Mouse (Mus musculus) MEL (cell line): ENCODE measurements at regions not wholly inside any gene's neighbourhood (a gene's known extent, or its start where the extent isn't known, plus 50 kb on each side); places are given as distances from the start of the nearest gene placed in this dataset.

Experiments used
- DNase-seq: peaks from one replicate; pipeline ENCODE4 v3.0.0; 2011; ENCODE audit warnings: low read depth, low spot score
- H3K27ac ChIP-seq: 2 replicates; pipeline ENCODE4 v1.5.1; 2012; ENCODE audit warnings: low read depth, mild to moderate bottlenecking, control low read depth, low read length, moderate library complexity; ENCODE audit not compliant: control insufficient read depth
- H3K27me3 ChIP-seq, 2 experiments: fragments of 150-350 bp in 1 of 2; sonication (generic) in 1 of 2; 2 replicates each; pipeline ENCODE4 v1.6.1; 2012; ENCODE audit warnings: low read length in 2 of 2, mild to moderate bottlenecking in 2 of 2, improper control_type of control experiment in 1 of 2, moderate library complexity in 1 of 2; ENCODE audit not compliant: insufficient read depth in 2 of 2, control insufficient read depth in 1 of 2
- H3K36me3 ChIP-seq, 2 experiments: 2 replicates each; pipeline ENCODE4 v1.6.1; 2012 to 2014; ENCODE audit warnings: low read length in 2 of 2, improper control_type of control experiment in 1 of 2, inconsistent platforms in 1 of 2, mild to moderate bottlenecking in 1 of 2; ENCODE audit not compliant: insufficient read depth in 2 of 2, control insufficient read depth in 1 of 2
- H3K4me1 ChIP-seq, 2 experiments: fragments of 150-350 bp in 1 of 2; sonication (generic) in 1 of 2; 2 replicates each; pipeline ENCODE4 v1.6.1; 2012; ENCODE audit warnings: low read length in 2 of 2, improper control_type of control experiment in 1 of 2, mild to moderate bottlenecking in 1 of 2; ENCODE audit not compliant: insufficient read depth in 2 of 2, control insufficient read depth in 1 of 2
- H3K4me3 ChIP-seq, 2 experiments: fragments of 150-350 bp in 1 of 2; sonication (generic) in 1 of 2; 2 replicates each; pipeline ENCODE4 v1.5.1; 2012; ENCODE audit warnings: low read depth in 2 of 2, low read length in 2 of 2, mild to moderate bottlenecking in 2 of 2, moderate library complexity in 2 of 2, control low read depth in 1 of 2, improper control_type of control experiment in 1 of 2; ENCODE audit not compliant: control insufficient read depth in 1 of 2, insufficient read depth in 1 of 2
- H3K79me2 ChIP-seq: 2 replicates; pipeline ENCODE4 v1.6.1; 2012; ENCODE audit warnings: mild to moderate bottlenecking, low read length, moderate library complexity; ENCODE audit not compliant: control insufficient read depth, poor library complexity, insufficient read depth
- H3K9ac ChIP-seq: 2 replicates; pipeline ENCODE4 v1.6.1; 2012; ENCODE audit warnings: low read depth, mild to moderate bottlenecking, control low read depth, low read length, moderate library complexity; ENCODE audit not compliant: control insufficient read depth, poor library complexity, severe bottlenecking
- H3K9me3 ChIP-seq: fragments of 150-350 bp; sonication (generic); replicated peaks from 2 replicates; pipeline ENCODE4 v1.6.1; 2012; ENCODE audit warnings: mild to moderate bottlenecking, low read length, improper control_type of control experiment, moderate library complexity; ENCODE audit not compliant: insufficient read depth
- BHLHE40 ChIP-seq: IDR thresholded peaks from 2 replicates; pipeline ENCODE4 v1.6.1; 2012; ENCODE audit warnings: low read depth, mild to moderate bottlenecking, inconsistent platforms, low read length, improper control_type of control experiment, borderline replicate concordance
- CHD2 ChIP-seq: IDR thresholded peaks from 2 replicates; pipeline ENCODE4 v1.6.1; 2011; ENCODE audit warnings: low read length, improper control_type of control experiment
- CTCF ChIP-seq, 3 experiments: IDR thresholded peaks in 2 of 3; conservative IDR thresholded peaks in 1 of 3; 2 replicates each; pipeline ENCODE4 v1.5.1; 2011 to 2012; ENCODE audit warnings: low read length in 3 of 3, low read depth in 2 of 3, mild to moderate bottlenecking in 2 of 3, improper control_type of control experiment in 1 of 3, inconsistent platforms in 1 of 3, mixed read lengths in 1 of 3, moderate library complexity in 1 of 3; ENCODE audit not compliant: control insufficient read depth in 1 of 3, insufficient read depth in 1 of 3, poor library complexity in 1 of 3, severe bottlenecking in 1 of 3
- EP300 ChIP-seq, 2 experiments: IDR thresholded peaks; 2 replicates each; pipeline ENCODE4 v1.6.1; 2011; ENCODE audit warnings: improper control_type of control experiment in 2 of 2, low read length in 2 of 2, low read depth in 1 of 2, mild to moderate bottlenecking in 1 of 2
- HCFC1 ChIP-seq: IDR thresholded peaks from 2 replicates; pipeline ENCODE4 v1.6.1; 2012; ENCODE audit warnings: low read depth, mild to moderate bottlenecking, inconsistent platforms, low read length, improper control_type of control experiment, moderate library complexity
- MAX ChIP-seq: IDR thresholded peaks from 2 replicates; pipeline ENCODE4 v1.6.1; 2011; ENCODE audit warnings: low read length, improper control_type of control experiment
- MAZ ChIP-seq: IDR thresholded peaks from 2 replicates; pipeline ENCODE4 v1.6.1; 2012; ENCODE audit warnings: low read depth, mild to moderate bottlenecking, inconsistent platforms, low read length, improper control_type of control experiment
- MYB ChIP-seq: IDR thresholded peaks from 2 replicates; pipeline ENCODE4 v1.6.1; 2011; ENCODE audit warnings: mild to moderate bottlenecking, low read depth, low read length, improper control_type of control experiment
- NELFE ChIP-seq: IDR thresholded peaks from 2 replicates; pipeline ENCODE4 v1.6.1; 2011; ENCODE audit warnings: low read depth, low read length, improper control_type of control experiment
- POLR2AphosphoS5 ChIP-seq: IDR thresholded peaks from 2 replicates; pipeline ENCODE4 v1.6.1; 2012; ENCODE audit warnings: low read depth, borderline replicate concordance, mild to moderate bottlenecking, inconsistent platforms, low read length, moderate library complexity, mixed read lengths
- SMC3 ChIP-seq: IDR thresholded peaks from 2 replicates; pipeline ENCODE4 v1.6.1; 2011; ENCODE audit warnings: low read depth, low read length, improper control_type of control experiment
- TBP ChIP-seq: IDR thresholded peaks from 2 replicates; pipeline ENCODE4 v1.8.0; 2011; ENCODE audit warnings: low read depth, low read length, improper control_type of control experiment
- TCF12 ChIP-seq: IDR thresholded peaks from 2 replicates; pipeline ENCODE4 v1.6.1; 2014; ENCODE audit warnings: low read depth, mild to moderate bottlenecking, inconsistent platforms, low read length, improper control_type of control experiment, moderate library complexity
- ZC3H11A ChIP-seq: IDR thresholded peaks from 2 replicates; pipeline ENCODE4 v1.6.1; 2012; ENCODE audit warnings: low read depth, mild to moderate bottlenecking, inconsistent platforms, low read length, improper control_type of control experiment
- ZMIZ1 ChIP-seq: IDR thresholded peaks from 2 replicates; pipeline ENCODE4 v1.6.1; 2012; ENCODE audit warnings: low read depth, mild to moderate bottlenecking, inconsistent platforms, low read length, improper control_type of control experiment, moderate library complexity

DNA sequence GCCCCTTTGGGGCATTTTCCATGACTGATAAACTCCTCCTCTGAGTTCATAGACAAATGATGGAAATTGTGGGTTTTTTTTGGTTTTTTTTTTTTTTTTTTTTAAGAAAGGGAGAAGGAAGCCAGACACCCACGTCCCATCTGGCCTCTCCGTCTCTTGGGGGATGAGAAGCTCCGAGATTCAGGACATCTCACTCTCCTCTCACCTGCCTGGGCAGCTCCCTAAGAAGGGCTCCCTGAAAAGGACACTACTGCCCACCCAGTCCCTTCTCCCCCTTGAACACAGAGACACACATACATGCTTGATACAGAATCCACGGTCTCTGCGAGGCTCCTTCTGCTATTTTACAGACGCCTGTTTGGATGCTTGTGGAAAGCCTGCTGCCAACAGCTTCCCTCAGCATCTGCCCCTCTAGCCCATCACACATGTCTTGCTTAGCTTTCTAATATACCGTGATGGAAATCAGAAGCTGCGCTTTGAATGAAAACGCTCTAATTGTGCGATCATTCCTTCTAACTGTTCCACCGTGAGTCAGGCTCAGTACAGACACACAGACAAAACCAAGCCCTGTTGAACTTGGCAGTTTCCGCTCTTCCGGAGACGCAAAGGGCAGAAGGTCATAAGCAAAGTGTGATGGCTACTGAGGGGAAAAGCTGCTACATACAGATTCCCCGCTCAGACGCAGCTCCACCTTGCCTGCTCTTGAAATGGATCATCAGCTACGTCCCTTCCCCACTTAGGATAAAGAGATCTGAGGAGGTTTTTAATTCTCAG lies 77.3 kb upstream of the Pmfbp1 start:
- H3K4me3 ChIP-seq = no peak overlapping the region
- no peak for DNase-seq
- no peak overlapping the region for H3K27ac ChIP-seq
- H3K27me3 ChIP-seq = no peaks in the 10 kb centered on the region
- no peak overlapping the region for H3K9ac ChIP-seq
- H3K79me2 ChIP-seq = no peaks in the 10 kb centered on the region
- no peaks in the 10 kb centered on the region for H3K9me3 ChIP-seq
- no peaks in the 10 kb centered on the region for H3K4me1 ChIP-seq
- no peaks in the 10 kb centered on the region for H3K36me3 ChIP-seq
- TF ChIP-seq SMC3 (no peak), ZMIZ1 (no peak), MAZ (no peak)

GRCm38 (mm10) chr8:109417222-109417621 lies 76.6 kb upstream of the Pmfbp1 start:
- Histone ChIP-seq H3K27me3 (no peaks in the 10 kb centered on the region), H3K9me3 (no peaks in the 10 kb centered on the region), H3K4me1 (no peaks in the 10 kb centered on the region), H3K79me2 (no peaks in the 10 kb centered on the region), H3K36me3 (no peaks in the 10 kb centered on the region), H3K27ac (no peak overlapping the region), H3K9ac (no peak overlapping the region), H3K4me3 (no peak overlapping the region)
- DNase-seq = no peak
- TF ChIP-seq CTCF (IDR thresholded peaks at IDR 0.05 in 2 of 3, conservative IDR thresholded peaks at IDR 0.05 in 1 of 3; ENCODE audit: control insufficient read depth in 1 of 3, insufficient read depth in 1 of 3, low read depth in 2 of 3, low read length in 3 of 3, poor library complexity in 1 of 3, severe bottlenecking in 1 of 3) (peak in 1 of 3 experiments; percentile 8; a peak in 1 of 6 replicates), TCF12 (no peak)

- Histone ChIP-seq H3K4me1 (no peaks in the 10 kb centered on the region), H3K4me3 (no peak overlapping the region), H3K9ac (no peak overlapping the region), H3K27me3 (no peaks in the 10 kb centered on the region), H3K36me3 (no peaks in the 10 kb centered on the region), H3K9me3 (no peaks in the 10 kb centered on the region)
- no peak for DNase-seq
- TF ChIP-seq NELFE (no peak), ZC3H11A (no peak), EP300 (IDR thresholded peaks at IDR 0.05; ENCODE audit: low read depth in 1 of 2, low read length in 2 of 2) (no peak), MYB (no peak), BHLHE40 (no peak), CHD2 (no peak), CTCF (IDR thresholded peaks at IDR 0.05 in 2 of 3, conservative IDR thresholded peaks at IDR 0.05 in 1 of 3; ENCODE audit: control insufficient read depth in 1 of 3, insufficient read depth in 1 of 3, low read depth in 2 of 3, low read length in 3 of 3, poor library complexity in 1 of 3, severe bottlenecking in 1 of 3) (no peak), POLR2AphosphoS5 (no peak), TBP (no peak), MAX (no peak), MAZ (no peak), HCFC1 (no peak), SMC3 (no peak)
- TF ChIP-seq, all 39 proteins: peak for 0
- no peaks in the 10 kb centered on the region for H3K79me2 ChIP-seq
- H3K27ac ChIP-seq = no peak overlapping the region
Observed at GRCm38 (mm10) chr8:109417971-109418370, 75.9 kb upstream of the Pmfbp1 start.
